Mouse (Mus musculus): Measurements from ENCODE around the gene Spata17.

Gene Spata17

GRCm38 (mm10) chr1:187076198-187077042 lies 138.8 kb downstream of the Spata17 start:
- DNase-seq, result no peak

- no peak for DNase-seq
These were observed 155.4 kb downstream of the Spata17 start for GRCm38 (mm10) chr1:187059874-187060273.

- DNase-seq, result no peak
These were observed 160.9 kb downstream of the Spata17 start for GRCm38 (mm10) chr1:187054333-187054732.

GRCm38 (mm10) chr1:187053862-187054261 lies 161.4 kb downstream of the Spata17 start:
- no peak for DNase-seq

- DNase-seq, result no peak
These were observed 162.7 kb downstream of the Spata17 start for GRCm38 (mm10) chr1:187052532-187052931.

- no peak for DNase-seq
These were observed 164.0 kb downstream of the Spata17 start for GRCm38 (mm10) chr1:187051296-187051695.

GRCm38 (mm10) chr1:187048681-187049288 lies 166.5 kb downstream of the Spata17 start:
- no peak for DNase-seq

GRCm38 (mm10) chr1:187044726-187045125 lies 170.5 kb downstream of the Spata17 start:
- DNase-seq, result no peak

GRCm38 (mm10) chr1:187039801-187040200 lies 175.5 kb downstream of the Spata17 start:
- no peak for DNase-seq

GRCm38 (mm10) chr1:187035785-187036184 lies 179.5 kb downstream of the Spata17 start:
- DNase-seq, result no peak

GRCm38 (mm10) chr1:187031796-187032195 lies 183.5 kb downstream of the Spata17 start:
- no peak for DNase-seq

GRCm38 (mm10) chr1:187028841-187029240 lies 186.4 kb downstream of the Spata17 start:
- no peak for DNase-seq

- DNase-seq, result no peak
These were observed 195.3 kb downstream of the Spata17 start for GRCm38 (mm10) chr1:187020011-187020410.

- DNase-seq, result no peak
These were observed 199.1 kb downstream of the Spata17 start for GRCm38 (mm10) chr1:187016116-187016515.

- no peak for DNase-seq
These were observed 199.6 kb downstream of the Spata17 start for GRCm38 (mm10) chr1:187015673-187016072.

- no peak for DNase-seq
These were observed 201.1 kb downstream of the Spata17 start for GRCm38 (mm10) chr1:187014141-187014540.

GRCm38 (mm10) chr1:187011601-187012000 lies 203.7 kb downstream of the Spata17 start:
- DNase-seq, result no peak

GRCm38 (mm10) chr1:187010071-187010470 lies 205.2 kb downstream of the Spata17 start:
- no peak for DNase-seq

GRCm38 (mm10) chr1:187008236-187008635 lies 207.0 kb downstream of the Spata17 start:
- DNase-seq, result no peak

GRCm38 (mm10) chr1:187006227-187006925 lies 208.9 kb downstream of the Spata17 start:
- no peak for DNase-seq

GRCm38 (mm10) chr1:187004306-187004705 lies 211.0 kb downstream of the Spata17 start:
- no peak for DNase-seq

- DNase-seq, result peak; percentile 26
These were observed 211.8 kb downstream of the Spata17 start for GRCm38 (mm10) chr1:187003441-187003861.

- no peak for DNase-seq
These were observed 217.5 kb downstream of the Spata17 start for GRCm38 (mm10) chr1:186997596-186998304.
